Mouse (Mus musculus): ENCODE data around the gene Tmem235. TPM values are rescaled to one million over a fixed set of nuclear protein-coding genes. Genes with fewer than 3 reads are reported as not detected.

Gene Tmem235
- total and polyA plus RNA-seq, 3 experiments: not detected

GRCm38 (mm10) chr11:117840910-117841309, 19.6 kb upstream of the Tmem235 start:
- Histone ChIP-seq H3K27me3 (replicated peaks) (no peaks in the 10 kb centered on the region), H3K4me1 (ENCODE audit: control insufficient read depth in 1 of 2, insufficient read depth in 2 of 2) (peaks cover 7 to 13% of the 10 kb centered on the region in 2 experiments), H3K4me2 (ENCODE audit: insufficient read depth, low read depth, poor library complexity, severe bottlenecking) (no peak overlapping the region), H3K4me3 (replicated peaks in 1 of 3; ENCODE audit: low read depth in 2 of 3, low read length in 2 of 3, poor library complexity in 1 of 3) (no peak overlapping the region), H3K9me3 (replicated peaks; ENCODE audit: low read length) (no peaks in the 10 kb centered on the region), H3K27ac (ENCODE audit: insufficient read depth, low read depth) (no peak overlapping the region), H3K36me3 (replicated peaks in 1 of 2; ENCODE audit: control insufficient read depth in 1 of 2, insufficient read depth in 1 of 2, low read length in 1 of 2) (peaks cover 0 to 17% of the 10 kb centered on the region in 2 experiments), H3K79me2 (replicated peaks; ENCODE audit: control insufficient read depth, extremely low read depth, insufficient read depth, poor library complexity, severe bottlenecking) (no peaks in the 10 kb centered on the region), H3K9ac (ENCODE audit: insufficient read depth, low read depth) (no peak overlapping the region)
- in situ Hi-C loops (cut with MboI; ENCODE audit: low pct_ligation_motif_present, low pct_unique_long_range_greater_than_20kb, low sequenced_read_pairs) (no loop called here), dilution Hi-C loops (cut with MboI; ENCODE audit: extremely low pct_ligation_motif_present, extremely low pct_unique_long_range_greater_than_20kb, low sequenced_read_pairs) (no loop called here)
- TF ChIP-seq ETS1 (conservative IDR thresholded peaks at IDR 0.05; ENCODE audit: low read depth, low read length) (no peak), MAX (IDR thresholded peaks at IDR 0.05; ENCODE audit: low read length) (no peak), GABPA (IDR thresholded peaks at IDR 0.05; ENCODE audit: insufficient replicate concordance, low read depth, low read length) (no peak), NRF1 (IDR thresholded peaks at IDR 0.05; ENCODE audit: low read depth, low read length) (no peak), JUND (conservative IDR thresholded peaks at IDR 0.05; ENCODE audit: low read depth, low read length) (no peak), JUN (IDR thresholded peaks at IDR 0.05; ENCODE audit: insufficient read depth, low read depth, low read length) (no peak), CHD2 (IDR thresholded peaks at IDR 0.05; ENCODE audit: low read length) (no peak), USF1 (IDR thresholded peaks at IDR 0.05; ENCODE audit: low read depth, low read length) (no peak), ZKSCAN1 (IDR thresholded peaks at IDR 0.05; ENCODE audit: borderline replicate concordance, low read depth, low read length) (no peak), MYC (IDR thresholded peaks at IDR 0.05; ENCODE audit: low read depth, low read length) (no peak), IRF4 (IDR thresholded peaks at IDR 0.05; ENCODE audit: low read depth, low read length) (no peak), EP300 (IDR thresholded peaks at IDR 0.05; ENCODE audit: low read length) (no peak), ZNF384 (IDR thresholded peaks at IDR 0.05; ENCODE audit: low read depth, low read length) (no peak), MXI1 (IDR thresholded peaks at IDR 0.05; ENCODE audit: low read depth, low read length) (no peak)
- DNase-seq (ENCODE audit: extremely low read depth): no peak

DNA sequence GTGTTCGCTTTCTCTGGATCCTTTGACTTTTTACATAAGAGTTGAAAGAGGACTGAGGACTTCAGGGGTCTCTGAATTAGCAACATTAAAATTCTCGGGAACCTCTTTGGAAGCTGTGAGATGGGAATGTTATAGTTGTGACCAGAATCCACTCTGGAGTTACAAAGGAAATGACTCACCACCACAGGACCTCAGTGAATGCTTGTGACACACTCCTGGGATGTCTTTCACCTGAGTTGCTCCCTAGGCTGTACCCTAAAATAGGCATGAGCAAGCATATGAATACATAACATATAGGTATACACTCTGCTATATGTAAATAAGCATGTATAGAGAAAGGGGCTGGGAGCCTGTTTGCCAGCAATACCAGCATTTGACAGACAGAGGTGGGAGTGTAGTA, 17.1 kb upstream of the Tmem235 start:
- in situ Hi-C loops (cut with MboI; ENCODE audit: low pct_ligation_motif_present, low pct_unique_long_range_greater_than_20kb, low sequenced_read_pairs) (no loop called here), dilution Hi-C loops (cut with MboI; ENCODE audit: extremely low pct_ligation_motif_present, extremely low pct_unique_long_range_greater_than_20kb, low sequenced_read_pairs) (no loop called here)
- no peaks in the 10 kb centered on the region for H3K27me3 ChIP-seq (replicated peaks)
- H3K9ac ChIP-seq (ENCODE audit: insufficient read depth, low read depth): no peak overlapping the region
- TF ChIP-seq TBP (conservative IDR thresholded peaks at IDR 0.05; ENCODE audit: low read depth, low read length) (no peak), POLR2A (IDR thresholded peaks at IDR 0.05; ENCODE audit: low read depth, low read length) (no peak), RAD21 (IDR thresholded peaks at IDR 0.05; ENCODE audit: low read depth, low read length) (no peak), KAT2A (IDR thresholded peaks at IDR 0.05; ENCODE audit: insufficient replicate concordance, low read length) (no peak), HCFC1 (IDR thresholded peaks at IDR 0.05; ENCODE audit: low read depth, low read length) (no peak), ZC3H11A (IDR thresholded peaks at IDR 0.05; ENCODE audit: low read depth, low read length) (no peak), IRF4 (IDR thresholded peaks at IDR 0.05; ENCODE audit: low read depth, low read length) (no peak), SIN3A (IDR thresholded peaks at IDR 0.05; ENCODE audit: low read length) (no peak), ZNF384 (IDR thresholded peaks at IDR 0.05; ENCODE audit: low read depth, low read length) (no peak), CTCF (conservative IDR thresholded peaks at IDR 0.05 in 1 of 2, IDR thresholded peaks at IDR 0.05 in 1 of 2; ENCODE audit: low read depth in 2 of 2, low read length in 2 of 2) (no peak), POLR2AphosphoS2 (IDR thresholded peaks at IDR 0.05; ENCODE audit: low read depth, low read length) (no peak), JUND (conservative IDR thresholded peaks at IDR 0.05; ENCODE audit: low read depth, low read length) (no peak), NELFE (IDR thresholded peaks at IDR 0.05; ENCODE audit: low read depth, low read length) (no peak), NRF1 (IDR thresholded peaks at IDR 0.05; ENCODE audit: low read depth, low read length) (no peak), EP300 (IDR thresholded peaks at IDR 0.05; ENCODE audit: low read length) (no peak), MYC (IDR thresholded peaks at IDR 0.05; ENCODE audit: low read depth, low read length) (no peak), ELF1 (IDR thresholded peaks at IDR 0.05; ENCODE audit: low read depth, low read length) (no peak)
- no peak overlapping the region for H3K27ac ChIP-seq (ENCODE audit: insufficient read depth, low read depth)
- no peaks in the 10 kb centered on the region for H3K79me2 ChIP-seq (replicated peaks; ENCODE audit: control insufficient read depth, extremely low read depth, insufficient read depth, poor library complexity, severe bottlenecking)
- H3K9me3 ChIP-seq (replicated peaks; ENCODE audit: low read length): no peaks in the 10 kb centered on the region
- H3K4me2 ChIP-seq (ENCODE audit: insufficient read depth, low read depth, poor library complexity, severe bottlenecking): no peak overlapping the region
- H3K36me3 ChIP-seq (replicated peaks in 1 of 2; ENCODE audit: control insufficient read depth in 1 of 2, insufficient read depth in 1 of 2, low read length in 1 of 2): peaks cover 0 to 7% of the 10 kb centered on the region in 2 experiments
- H3K4me3 ChIP-seq (replicated peaks in 1 of 3; ENCODE audit: low read depth in 2 of 3, low read length in 2 of 3, poor library complexity in 1 of 3): no peak overlapping the region
- DNase-seq (ENCODE audit: extremely low read depth): no peak
- peaks cover 13 to 30% of the 10 kb centered on the region in 2 experiments for H3K4me1 ChIP-seq (ENCODE audit: control insufficient read depth in 1 of 2, insufficient read depth in 2 of 2)

Data from CH12.LX (cell line).